Mouse (Mus musculus): ENCODE data around the gene Eogt. TPM values are rescaled to one million over a fixed set of nuclear protein-coding genes. Genes with fewer than 3 reads are reported as not detected.

The Eogt gene
- polyA plus RNA-seq, 2 experiments, result 10.8 to 16.7 TPM

DNA sequence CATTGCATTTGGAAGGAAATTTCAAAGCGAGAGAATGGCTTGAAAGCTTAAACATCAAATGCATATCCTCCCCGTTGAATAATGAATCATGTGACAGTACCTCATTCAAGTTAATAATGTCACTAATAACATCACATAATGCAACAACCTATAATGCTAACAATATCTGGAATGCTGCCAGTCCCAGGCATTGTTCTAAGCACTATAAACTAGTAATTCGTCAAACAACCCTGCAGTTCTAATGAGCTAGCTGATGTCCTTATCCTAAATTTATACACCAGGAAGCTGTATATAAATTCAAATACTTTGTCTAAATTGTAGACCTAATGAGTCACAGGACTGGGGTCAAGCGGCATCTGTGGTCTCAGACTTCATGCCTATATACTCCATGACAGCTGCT is 28.1 kb downstream of the Eogt start:
- DNase-seq (ENCODE audit: low spot score), result no peak

DNA sequence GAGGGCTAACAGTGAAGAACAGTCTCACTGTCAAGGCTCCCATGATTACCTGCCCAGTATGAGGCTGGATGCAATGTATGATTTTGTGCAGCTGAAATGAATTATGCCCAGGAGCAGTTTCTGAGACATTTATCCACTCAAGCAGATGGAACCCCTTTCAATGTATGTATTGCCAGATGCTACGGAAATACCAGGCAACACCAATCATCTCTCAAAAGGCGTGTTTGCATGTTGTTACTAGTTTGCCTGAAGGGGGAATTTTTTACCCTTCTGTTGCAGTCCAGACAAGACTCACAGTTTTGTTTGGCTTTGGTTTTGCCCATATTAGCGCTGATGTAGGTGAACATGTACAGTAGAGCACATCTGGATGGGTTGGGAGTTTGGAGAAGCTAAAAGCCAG is 30.7 kb downstream of the Eogt start:
- no peak overlapping the region for H3K9ac ChIP-seq (ENCODE audit: low read depth, low read length, severe bottlenecking)
- DNase-seq (ENCODE audit: low spot score) (peak; percentile 25), ATAC-seq (ENCODE audit: low FRiP score, low read depth) (no peak)
- WGBS, result 64% methylated on average over 3 of the region's 3 CpGs
- H3K9me3 ChIP-seq (ENCODE audit: control insufficient read depth, low read length), result no peaks in the 10 kb centered on the region
- no peak overlapping the region for H3K4me2 ChIP-seq (replicated peaks; ENCODE audit: low read depth, low read length, severe bottlenecking)
- TF ChIP-seq POLR2A (IDR thresholded peaks at IDR 0.05; ENCODE audit: borderline replicate concordance, extremely low read depth, insufficient read depth, insufficient read length), result no peak
- H3K4me3 ChIP-seq (replicated peaks; ENCODE audit: low read length), result no peak overlapping the region
- H3K27me3 ChIP-seq (ENCODE audit: control insufficient read depth, insufficient read depth, low read length), result no peaks in the 10 kb centered on the region
- no peak overlapping the region for H3K27ac ChIP-seq (replicated peaks; ENCODE audit: low read depth, low read length)
- H3K36me3 ChIP-seq (ENCODE audit: control insufficient read depth, insufficient read depth, low read length), result peaks cover 4% of the 10 kb centered on the region; the same call in 1 of the 2 replicates
- H3K4me1 ChIP-seq (ENCODE audit: control insufficient read depth, insufficient read depth, low read length), result no peaks in the 10 kb centered on the region

More for the DNA sequence above, 28.1 kb downstream of the Eogt start:
- H3K4me1 ChIP-seq (ENCODE audit: control insufficient read depth, insufficient read depth, low read length), result no peaks in the 10 kb centered on the region
- no peaks in the 10 kb centered on the region for H3K9me3 ChIP-seq (ENCODE audit: control insufficient read depth, low read length)
- H3K4me3 ChIP-seq (replicated peaks; ENCODE audit: low read length), result no peak overlapping the region
- ATAC-seq (ENCODE audit: low FRiP score, low read depth), result no peak
- no peak for TF ChIP-seq POLR2A (IDR thresholded peaks at IDR 0.05; ENCODE audit: borderline replicate concordance, extremely low read depth, insufficient read depth, insufficient read length)
- H3K9ac ChIP-seq (ENCODE audit: low read depth, low read length, severe bottlenecking), result no peak overlapping the region
- no peak overlapping the region for H3K27ac ChIP-seq (replicated peaks; ENCODE audit: low read depth, low read length)
- 64% methylated on average over 4 of the region's 4 CpGs for WGBS
- no peak overlapping the region for H3K4me2 ChIP-seq (replicated peaks; ENCODE audit: low read depth, low read length, severe bottlenecking)
- peaks cover 12% of the 10 kb centered on the region; the same call in 1 of the 2 replicates for H3K36me3 ChIP-seq (ENCODE audit: control insufficient read depth, insufficient read depth, low read length)
- H3K27me3 ChIP-seq (ENCODE audit: control insufficient read depth, insufficient read depth, low read length), result no peaks in the 10 kb centered on the region

DNA sequence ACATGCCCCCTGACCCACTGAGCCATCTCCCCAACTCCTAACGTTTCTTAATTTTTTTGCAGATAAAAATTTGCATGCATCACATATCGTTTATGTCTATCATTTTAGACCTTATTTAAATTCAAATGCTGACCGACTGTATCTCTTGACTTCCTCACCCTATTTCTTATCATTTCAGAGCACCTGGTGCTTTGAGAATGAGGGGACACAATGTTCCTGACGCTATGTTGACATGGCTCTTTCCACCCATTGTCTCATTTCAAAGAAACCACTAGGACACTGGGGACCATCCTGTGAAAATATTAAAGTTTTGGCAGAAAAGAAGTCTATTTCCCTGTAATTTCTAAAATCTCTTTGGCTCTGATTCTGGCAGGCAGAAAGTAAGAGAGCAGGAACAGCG is 32.1 kb downstream of the Eogt start:
- H3K27ac ChIP-seq (replicated peaks; ENCODE audit: low read depth, low read length), result no peak overlapping the region
- no peaks in the 10 kb centered on the region for H3K9me3 ChIP-seq (ENCODE audit: control insufficient read depth, low read length)
- H3K4me3 ChIP-seq (replicated peaks; ENCODE audit: low read length), result no peak overlapping the region
- H3K4me1 ChIP-seq (ENCODE audit: control insufficient read depth, insufficient read depth, low read length), result no peaks in the 10 kb centered on the region
- WGBS, result 86% methylated on average over 5 of the region's 5 CpGs
- no peak overlapping the region for H3K9ac ChIP-seq (ENCODE audit: low read depth, low read length, severe bottlenecking)
- H3K27me3 ChIP-seq (ENCODE audit: control insufficient read depth, insufficient read depth, low read length), result no peaks in the 10 kb centered on the region
- no peak overlapping the region for H3K4me2 ChIP-seq (replicated peaks; ENCODE audit: low read depth, low read length, severe bottlenecking)
- TF ChIP-seq POLR2A (IDR thresholded peaks at IDR 0.05; ENCODE audit: borderline replicate concordance, extremely low read depth, insufficient read depth, insufficient read length), result no peak
- DNase-seq (ENCODE audit: low spot score) (no peak), ATAC-seq (ENCODE audit: low FRiP score, low read depth) (no peak)
- peaks cover 4% of the 10 kb centered on the region; the same call in 1 of the 2 replicates for H3K36me3 ChIP-seq (ENCODE audit: control insufficient read depth, insufficient read depth, low read length)

GRCm38 (mm10) chr6:97114821-97115220 is 34.2 kb downstream of the Eogt start:
- no peak for DNase-seq (ENCODE audit: low spot score)
- no peak overlapping the region for H3K4me3 ChIP-seq (replicated peaks; ENCODE audit: low read length)
- peaks cover 7% of the 10 kb centered on the region; the same call in 1 of the 2 replicates for H3K36me3 ChIP-seq (ENCODE audit: control insufficient read depth, insufficient read depth, low read length)
- TF ChIP-seq POLR2A (IDR thresholded peaks at IDR 0.05; ENCODE audit: borderline replicate concordance, extremely low read depth, insufficient read depth, insufficient read length), result no peak
- H3K27me3 ChIP-seq (ENCODE audit: control insufficient read depth, insufficient read depth, low read length), result no peaks in the 10 kb centered on the region
- no peak overlapping the region for H3K9ac ChIP-seq (ENCODE audit: low read depth, low read length, severe bottlenecking)
- H3K9me3 ChIP-seq (ENCODE audit: control insufficient read depth, low read length), result no peaks in the 10 kb centered on the region
- H3K4me2 ChIP-seq (replicated peaks; ENCODE audit: low read depth, low read length, severe bottlenecking), result no peak overlapping the region
- no peaks in the 10 kb centered on the region for H3K4me1 ChIP-seq (ENCODE audit: control insufficient read depth, insufficient read depth, low read length)
- 59% methylated on average over 3 of the region's 3 CpGs for WGBS
- H3K27ac ChIP-seq (replicated peaks; ENCODE audit: low read depth, low read length), result no peak overlapping the region
- ATAC-seq (ENCODE audit: low FRiP score, low read depth), result no peak

- Histone ChIP-seq H3K4me1 (ENCODE audit: control insufficient read depth, insufficient read depth, low read length) (no peaks in the 10 kb centered on the region), H3K9me3 (ENCODE audit: control insufficient read depth, low read length) (no peaks in the 10 kb centered on the region), H3K4me2 (replicated peaks; ENCODE audit: low read depth, low read length, severe bottlenecking) (no peak overlapping the region), H3K27ac (replicated peaks; ENCODE audit: low read depth, low read length) (no peak overlapping the region), H3K36me3 (ENCODE audit: control insufficient read depth, insufficient read depth, low read length) (peaks cover 7% of the 10 kb centered on the region; the same call in 1 of the 2 replicates), H3K9ac (ENCODE audit: low read depth, low read length, severe bottlenecking) (no peak overlapping the region), H3K4me3 (replicated peaks; ENCODE audit: low read length) (no peak overlapping the region), H3K27me3 (ENCODE audit: control insufficient read depth, insufficient read depth, low read length) (no peaks in the 10 kb centered on the region)
- ATAC-seq (ENCODE audit: low FRiP score, low read depth) (no peak), DNase-seq (ENCODE audit: low spot score) (no peak)
- WGBS, result 83% methylated on average over 8 of the region's 8 CpGs
- TF ChIP-seq POLR2A (IDR thresholded peaks at IDR 0.05; ENCODE audit: borderline replicate concordance, extremely low read depth, insufficient read depth, insufficient read length), result no peak
Observed at GRCm38 (mm10) chr6:97112177-97112576, 36.8 kb downstream of the Eogt start.

DNA sequence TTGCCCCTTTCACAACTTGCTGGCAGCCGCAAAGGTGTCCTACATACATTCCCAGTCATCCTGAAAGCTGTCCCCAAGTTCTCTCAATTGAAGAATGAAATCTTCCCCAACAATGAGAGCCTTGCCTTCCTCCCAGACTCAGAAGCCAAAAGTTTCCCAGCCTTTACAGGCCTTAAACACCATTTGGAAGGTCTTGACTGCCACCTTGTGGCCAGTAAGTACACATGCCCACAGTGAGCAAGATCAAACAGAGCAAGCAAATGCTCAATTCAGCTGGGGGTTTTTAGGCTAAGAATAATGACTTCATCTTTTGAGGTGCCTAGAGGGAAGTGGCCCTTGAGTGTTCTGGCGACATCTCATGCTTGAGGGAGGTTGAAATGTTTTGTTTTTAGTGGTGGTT is 42.2 kb downstream of the Eogt start:
- H3K36me3 ChIP-seq (ENCODE audit: control insufficient read depth, insufficient read depth, low read length), result peaks cover 2% of the 10 kb centered on the region; the same call in 1 of the 2 replicates
- H3K4me1 ChIP-seq (ENCODE audit: control insufficient read depth, insufficient read depth, low read length), result no peaks in the 10 kb centered on the region; the same call in 1 of the 2 replicates
- DNase-seq (ENCODE audit: low spot score) (peak; percentile 71), ATAC-seq (ENCODE audit: low FRiP score, low read depth) (peak; percentile 80)
- no peak overlapping the region for H3K4me3 ChIP-seq (replicated peaks; ENCODE audit: low read length)
- TF ChIP-seq POLR2A (IDR thresholded peaks at IDR 0.05; ENCODE audit: borderline replicate concordance, extremely low read depth, insufficient read depth, insufficient read length), result no peak
- 19% methylated on average over 2 of the region's 2 CpGs for WGBS
- H3K9ac ChIP-seq (ENCODE audit: low read depth, low read length, severe bottlenecking), result no peak overlapping the region
- peaks cover 9% of the 10 kb centered on the region; the same call in 1 of the 2 replicates for H3K27me3 ChIP-seq (ENCODE audit: control insufficient read depth, insufficient read depth, low read length)
- H3K4me2 ChIP-seq (replicated peaks; ENCODE audit: low read depth, low read length, severe bottlenecking), result no peak overlapping the region
- no peaks in the 10 kb centered on the region for H3K9me3 ChIP-seq (ENCODE audit: control insufficient read depth, low read length)
- H3K27ac ChIP-seq (replicated peaks; ENCODE audit: low read depth, low read length), result no peak overlapping the region

All from limb, embryonic 14.5 days (tissue).